Mouse (Mus musculus) adipose tissue, adult 10 weeks (tissue): ENCODE results near the gene Gsx1. TPM values are rescaled to one million over a fixed set of nuclear protein-coding genes. Genes with fewer than 3 reads are reported as not detected.

Experiments used
- polyA plus RNA-seq: library from polyadenylated mRNA; stranded (reverse); fragments of 350-450 nt; fragmentation: Illumina TruSeq; extraction: RNeasy Lipid Tissue Mini Kit (QIAGEN cat#74804); gene quantifications from one replicate; pipeline ENCODE4 v1.2.3, GENCODE M21; 2014; ENCODE audit warnings: low read depth, low replicate concordance

Gene Gsx1
- polyA plus RNA-seq = not detected

GRCm38 (mm10) chr5:147188571-147188975 lies at the start of gene Gsx1:
TSS of gene Gsx1 (plus strand) at chr5:147188696.

Other genes with a start within 250 kb of the Gsx1 start
- gene Gtf3a, start 240.0 kb upstream of the Gsx1 start, polyA plus RNA-seq = 37.3 TPM
- 18.9 TPM for gene Mtif3, start 224.9 kb upstream of the Gsx1 start, polyA plus RNA-seq
- gene Lnx2, start 112.1 kb upstream of the Gsx1 start, polyA plus RNA-seq = 12.5 TPM
- 136 TPM for gene Polr1d, start 111.6 kb upstream of the Gsx1 start, polyA plus RNA-seq
- not detected for gene Pdx1, start 81.3 kb downstream of the Gsx1 start, polyA plus RNA-seq
- 0.21 TPM for gene Cdx2, start 118.6 kb downstream of the Gsx1 start, polyA plus RNA-seq
- not detected for gene Urad, start 133.7 kb downstream of the Gsx1 start, polyA plus RNA-seq
- 0.82 TPM for gene Flt3, start 211.8 kb downstream of the Gsx1 start, polyA plus RNA-seq
- gene Pan3, start 241.5 kb downstream of the Gsx1 start, polyA plus RNA-seq = 45.7 TPM